Mouse (Mus musculus): ENCODE data around the gene Col6a4. TPM values are rescaled to one million over a fixed set of nuclear protein-coding genes. Genes with fewer than 3 reads are reported as not detected.

The Col6a4 gene
- polyA plus RNA-seq, 1 experiment from 2014 or later, result 0.10 TPM

GRCm38 (mm10) chr9:106112770-106113423 lies 16.3 kb upstream of the Col6a4 start:
- Histone ChIP-seq H3K4me1 (replicated peaks) (no peaks in the 10 kb centered on the region), H3K27ac (no peak overlapping the region), H3K4me3 (no peak overlapping the region), H3K27me3 (peaks cover 8% of the 10 kb centered on the region; the same call in 1 of the 2 replicates), H3K36me3 (no peaks in the 10 kb centered on the region), H3K4me2 (no peak overlapping the region), H3K9me3 (replicated peaks) (no peaks in the 10 kb centered on the region), H3K9ac (no peak overlapping the region)
- no peak for ATAC-seq (replicated peaks; ENCODE audit: insufficient number of reproducible peaks, insufficient read depth, low FRiP score, low read depth)
- WGBS, result 30% methylated on average over 10 of the region's 10 CpGs

- Histone ChIP-seq H3K27me3 (no peaks in the 10 kb centered on the region), H3K27ac (no peak overlapping the region), H3K36me3 (no peaks in the 10 kb centered on the region), H3K4me2 (no peak overlapping the region), H3K4me1 (replicated peaks) (no peaks in the 10 kb centered on the region), H3K9ac (no peak overlapping the region), H3K9me3 (replicated peaks) (no peaks in the 10 kb centered on the region), H3K4me3 (no peak overlapping the region)
- 72% methylated on average over 9 of the region's 9 CpGs for WGBS
- ATAC-seq (replicated peaks; ENCODE audit: insufficient number of reproducible peaks, insufficient read depth, low FRiP score, low read depth), result no peak
Observed at GRCm38 (mm10) chr9:106106241-106106640, 9.7 kb upstream of the Col6a4 start.

- Histone ChIP-seq H3K9me3 (replicated peaks) (no peaks in the 10 kb centered on the region), H3K4me1 (replicated peaks) (no peaks in the 10 kb centered on the region), H3K36me3 (no peaks in the 10 kb centered on the region), H3K4me3 (no peak overlapping the region), H3K27me3 (no peaks in the 10 kb centered on the region), H3K27ac (no peak overlapping the region), H3K9ac (no peak overlapping the region), H3K4me2 (no peak overlapping the region)
- 76% methylated on average over 7 of the region's 7 CpGs for WGBS
- ATAC-seq (replicated peaks; ENCODE audit: insufficient number of reproducible peaks, insufficient read depth, low FRiP score, low read depth), result no peak
Observed at GRCm38 (mm10) chr9:106104401-106104800, 7.8 kb upstream of the Col6a4 start.

GRCm38 (mm10) chr9:106101166-106101565 lies 4.6 kb upstream of the Col6a4 start:
- no peak for ATAC-seq (replicated peaks; ENCODE audit: insufficient number of reproducible peaks, insufficient read depth, low FRiP score, low read depth)
- 74% methylated on average over 5 of the region's 5 CpGs for WGBS
- Histone ChIP-seq H3K27me3 (no peaks in the 10 kb centered on the region), H3K4me3 (no peak overlapping the region), H3K4me2 (no peak overlapping the region), H3K27ac (no peak overlapping the region), H3K9ac (no peak overlapping the region), H3K4me1 (replicated peaks) (no peaks in the 10 kb centered on the region), H3K9me3 (replicated peaks) (no peaks in the 10 kb centered on the region), H3K36me3 (no peaks in the 10 kb centered on the region)

GRCm38 (mm10) chr9:106100262-106100661 lies 3.7 kb upstream of the Col6a4 start:
- no peaks in the 10 kb centered on the region for H3K9me3 ChIP-seq (replicated peaks)
- 53% methylated on average over 9 of the region's 9 CpGs for WGBS
- H3K27me3 ChIP-seq, result no peaks in the 10 kb centered on the region
- ATAC-seq (replicated peaks; ENCODE audit: insufficient number of reproducible peaks, insufficient read depth, low FRiP score, low read depth), result no peak
- H3K4me2 ChIP-seq, result no peak overlapping the region
- H3K27ac ChIP-seq, result no peak overlapping the region
- H3K4me3 ChIP-seq, result no peak overlapping the region
- no peaks in the 10 kb centered on the region for H3K36me3 ChIP-seq
- H3K9ac ChIP-seq, result no peak overlapping the region
- no peaks in the 10 kb centered on the region for H3K4me1 ChIP-seq (replicated peaks)

- H3K9me3 ChIP-seq (replicated peaks), result no peaks in the 10 kb centered on the region
- H3K4me1 ChIP-seq (replicated peaks), result no peaks in the 10 kb centered on the region
- H3K27me3 ChIP-seq, result no peaks in the 10 kb centered on the region
- no peak for ATAC-seq (replicated peaks; ENCODE audit: insufficient number of reproducible peaks, insufficient read depth, low FRiP score, low read depth)
- H3K4me2 ChIP-seq, result peak overlapping the region; percentile 22; the same call in 1 of the 2 replicates
- H3K27ac ChIP-seq, result no peak overlapping the region
- H3K9ac ChIP-seq, result no peak overlapping the region
- no peaks in the 10 kb centered on the region for H3K36me3 ChIP-seq
- H3K4me3 ChIP-seq, result 0 out of 2 replicates have a peak overlapping the region, but pooled peaks have one; percentile 0
- 68% methylated on average over 22 of the region's 22 CpGs for WGBS
Observed at GRCm38 (mm10) chr9:106099379-106100021, 2.9 kb upstream of the Col6a4 start.

- no peaks in the 10 kb centered on the region for H3K36me3 ChIP-seq
- no peak overlapping the region for H3K27ac ChIP-seq
- no peak overlapping the region for H3K4me2 ChIP-seq
- H3K4me3 ChIP-seq, result no peak overlapping the region
- no peak overlapping the region for H3K9ac ChIP-seq
- H3K4me1 ChIP-seq (replicated peaks), result no peaks in the 10 kb centered on the region
- H3K9me3 ChIP-seq (replicated peaks), result no peaks in the 10 kb centered on the region
- no peak for ATAC-seq (replicated peaks; ENCODE audit: insufficient number of reproducible peaks, insufficient read depth, low FRiP score, low read depth)
- WGBS, result 74% methylated on average over 5 of the region's 5 CpGs
- H3K27me3 ChIP-seq, result no peaks in the 10 kb centered on the region
Observed at GRCm38 (mm10) chr9:106081528-106081927, 15.1 kb downstream of the Col6a4 start.

GRCm38 (mm10) chr9:106080261-106081033 lies 16.1 kb downstream of the Col6a4 start:
- no peaks in the 10 kb centered on the region for H3K36me3 ChIP-seq
- H3K4me2 ChIP-seq, result no peak overlapping the region
- H3K27ac ChIP-seq, result no peak overlapping the region
- H3K9me3 ChIP-seq (replicated peaks), result no peaks in the 10 kb centered on the region
- H3K9ac ChIP-seq, result no peak overlapping the region
- H3K4me1 ChIP-seq (replicated peaks), result no peaks in the 10 kb centered on the region
- 54% methylated on average over 12 of the region's 12 CpGs for WGBS
- H3K4me3 ChIP-seq, result no peak overlapping the region
- no peak for ATAC-seq (replicated peaks; ENCODE audit: insufficient number of reproducible peaks, insufficient read depth, low FRiP score, low read depth)
- no peaks in the 10 kb centered on the region for H3K27me3 ChIP-seq

- Histone ChIP-seq H3K27me3 (no peaks in the 10 kb centered on the region), H3K27ac (no peak overlapping the region), H3K4me1 (replicated peaks) (no peaks in the 10 kb centered on the region), H3K36me3 (no peaks in the 10 kb centered on the region), H3K4me2 (no peak overlapping the region), H3K4me3 (no peak overlapping the region), H3K9me3 (replicated peaks) (no peaks in the 10 kb centered on the region), H3K9ac (no peak overlapping the region)
- WGBS, result 63% methylated on average over 3 of the region's 3 CpGs
- 0 out of 2 replicates have a peak, but pooled peaks have one; percentile 47 for ATAC-seq (replicated peaks; ENCODE audit: insufficient number of reproducible peaks, insufficient read depth, low FRiP score, low read depth)
Observed at GRCm38 (mm10) chr9:106077953-106078352, 18.6 kb downstream of the Col6a4 start.

GRCm38 (mm10) chr9:106076234-106076633 lies 20.3 kb downstream of the Col6a4 start:
- 56% methylated on average over 5 of the region's 5 CpGs for WGBS
- Histone ChIP-seq H3K4me1 (replicated peaks) (no peaks in the 10 kb centered on the region), H3K27ac (no peak overlapping the region), H3K27me3 (no peaks in the 10 kb centered on the region), H3K36me3 (no peaks in the 10 kb centered on the region), H3K4me3 (no peak overlapping the region), H3K9ac (no peak overlapping the region), H3K4me2 (no peak overlapping the region), H3K9me3 (replicated peaks) (no peaks in the 10 kb centered on the region)
- ATAC-seq (replicated peaks; ENCODE audit: insufficient number of reproducible peaks, insufficient read depth, low FRiP score, low read depth), result no peak

GRCm38 (mm10) chr9:106073956-106074355 lies 22.6 kb downstream of the Col6a4 start:
- 70% methylated on average over 4 of the region's 4 CpGs for WGBS
- no peaks in the 10 kb centered on the region for H3K4me1 ChIP-seq (replicated peaks)
- no peaks in the 10 kb centered on the region for H3K36me3 ChIP-seq
- H3K27ac ChIP-seq, result no peak overlapping the region
- H3K9me3 ChIP-seq (replicated peaks), result no peaks in the 10 kb centered on the region
- H3K27me3 ChIP-seq, result no peaks in the 10 kb centered on the region
- no peak overlapping the region for H3K4me3 ChIP-seq
- no peak overlapping the region for H3K4me2 ChIP-seq
- H3K9ac ChIP-seq, result no peak overlapping the region
- no peak for ATAC-seq (replicated peaks; ENCODE audit: insufficient number of reproducible peaks, insufficient read depth, low FRiP score, low read depth)

All from heart, embryonic 15.5 days (tissue).